Mouse (Mus musculus) thymus, postnatal 0 days (tissue): ENCODE results near the gene Ppp1r11. TPM values are rescaled to one million over a fixed set of nuclear protein-coding genes. Genes with fewer than 3 reads are reported as not detected.

Source experiments
- DNase-seq: peaks from one replicate; pipeline ENCODE4 v3.0.0-alpha.2; 2015; ENCODE audit warnings: low spot score
- polyA plus RNA-seq: library from polyadenylated mRNA; unstranded; fragments of >200 nt; fragmentation: Nextera tagmentation; extraction: Ambion mirVana; gene quantifications from 2 replicates; pipeline ENCODE4 v1.2.1, GENCODE M21; 2015

Gene Ppp1r11
- polyA plus RNA-seq, 1 experiment from 2014 or later, result 145 TPM

DNA sequence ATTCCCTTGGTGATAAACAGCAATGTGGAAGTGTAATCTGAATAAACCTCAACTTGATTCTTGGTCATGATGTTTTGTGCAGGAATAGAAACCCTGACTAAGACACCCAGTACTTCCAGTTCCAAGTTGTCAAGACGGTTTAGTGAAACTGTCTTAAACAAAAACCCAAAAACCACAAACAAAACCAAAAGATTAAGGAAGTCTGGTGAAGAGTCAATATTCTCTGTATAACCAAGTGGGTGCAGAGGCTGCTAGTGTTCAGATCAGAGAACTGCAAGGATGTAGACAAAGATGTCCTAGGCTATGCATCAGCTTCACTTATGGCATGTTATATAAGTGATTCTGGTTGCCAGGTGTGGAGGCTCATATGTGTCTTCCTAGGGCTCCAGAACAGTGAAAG is 15.3 kb upstream of the Ppp1r11 start:
- DNase-seq, result no peak

DNA sequence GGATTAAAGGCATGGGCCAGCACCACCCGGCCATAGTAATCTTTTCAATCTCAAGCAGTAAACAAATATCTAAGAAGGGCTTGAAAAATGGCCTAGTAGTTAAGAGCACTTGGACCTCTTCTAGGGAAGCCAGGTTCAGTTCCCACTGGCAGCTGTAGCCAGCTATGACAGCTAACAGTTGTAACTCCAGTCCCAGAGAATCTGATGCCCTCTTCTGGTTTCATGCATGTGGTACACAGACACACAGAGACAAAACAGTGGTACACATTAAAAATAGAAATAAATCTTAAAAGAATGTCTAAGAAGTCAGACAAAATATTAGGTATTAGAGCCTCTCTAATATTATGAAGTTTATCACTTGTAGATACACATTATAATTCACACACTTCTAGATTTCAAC is 9.6 kb upstream of the Ppp1r11 start:
- DNase-seq, result no peak

DNA sequence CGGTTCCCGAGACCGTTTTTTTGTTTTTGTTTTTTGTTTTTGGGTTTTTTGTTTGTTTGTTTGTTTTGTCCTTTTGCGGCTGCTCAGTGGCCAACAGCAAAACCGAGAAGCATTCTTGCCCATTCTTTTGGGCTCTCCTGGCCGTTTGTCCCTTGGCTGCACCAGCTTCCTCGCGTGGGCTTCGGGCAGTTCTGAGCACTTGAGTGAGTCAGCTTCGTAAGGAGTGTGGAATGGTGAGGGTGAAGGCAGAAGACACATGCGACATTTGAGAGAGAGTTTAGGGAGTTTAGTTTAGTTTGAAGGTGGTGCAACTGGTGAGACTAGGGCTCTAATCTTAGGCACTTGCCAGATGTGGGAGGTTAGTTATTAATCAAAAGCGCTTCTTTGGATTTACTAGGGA is 7.3 kb upstream of the Ppp1r11 start:
- no peak for DNase-seq

DNA sequence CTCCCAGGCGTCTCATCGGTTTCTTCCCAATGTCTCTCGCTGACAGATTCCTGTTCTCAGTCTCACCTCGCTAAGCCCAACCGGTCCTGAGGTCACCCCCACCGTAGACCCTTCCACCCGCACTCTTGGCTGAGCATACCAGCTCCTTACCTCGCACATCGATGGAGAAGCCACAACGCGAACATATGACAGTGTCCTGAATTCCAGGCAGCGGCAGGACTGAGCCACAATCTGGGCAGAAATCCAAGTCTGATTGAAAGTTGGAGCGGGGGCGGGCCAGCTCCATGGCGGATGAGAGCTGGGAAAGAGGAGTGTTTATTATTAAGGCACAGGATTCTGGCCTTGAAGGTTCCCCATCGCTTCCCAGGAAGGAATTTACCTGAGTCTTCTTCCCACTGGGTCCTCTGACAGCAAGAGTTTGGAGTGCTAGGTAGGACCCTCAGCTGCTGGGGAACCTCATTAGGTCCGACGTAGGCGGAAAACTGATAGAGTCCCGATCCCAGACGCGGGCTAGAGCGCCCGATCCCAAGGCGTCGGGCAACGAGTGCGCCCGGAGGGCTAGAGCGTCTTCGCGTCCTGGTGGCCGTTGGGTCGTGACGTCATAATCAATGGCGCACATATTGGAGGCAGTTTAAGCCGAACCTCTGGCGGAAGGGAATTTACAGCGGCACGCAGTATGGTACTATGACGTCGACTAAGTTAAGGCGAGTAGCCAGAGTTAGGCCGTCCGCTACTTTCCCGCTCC is 6.6 kb upstream of the Ppp1r11 start, which contains the start of the genes Znrd1 and Znrd1as:
Znrd1 (minus strand) TSS at position 561 of the 745 bp plus-strand sequence.
Znrd1as (plus strand) TSS at position 594 of the 745 bp plus-strand sequence.
- DNase-seq, result peak; percentile 92

DNA sequence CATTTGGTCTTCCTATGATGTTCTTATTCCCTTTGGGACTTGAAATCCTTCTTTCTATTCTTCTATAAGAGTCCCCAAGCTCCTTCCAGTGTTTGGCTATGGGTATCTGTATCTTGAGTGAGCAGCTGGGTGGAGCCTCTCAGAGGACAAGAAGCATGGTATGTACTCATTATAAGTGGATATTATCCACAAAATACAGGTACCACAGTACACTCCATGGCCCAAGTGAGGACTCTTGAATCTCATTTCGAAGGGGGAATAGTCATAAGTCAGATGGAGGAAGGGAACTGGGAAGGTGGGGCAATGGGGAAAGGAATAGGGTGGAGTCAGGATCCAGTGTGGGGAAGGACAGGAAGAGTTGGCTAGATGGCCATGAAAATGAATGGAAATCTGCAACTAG is 1.5 kb upstream of the Ppp1r11 start:
- DNase-seq, result no peak

DNA sequence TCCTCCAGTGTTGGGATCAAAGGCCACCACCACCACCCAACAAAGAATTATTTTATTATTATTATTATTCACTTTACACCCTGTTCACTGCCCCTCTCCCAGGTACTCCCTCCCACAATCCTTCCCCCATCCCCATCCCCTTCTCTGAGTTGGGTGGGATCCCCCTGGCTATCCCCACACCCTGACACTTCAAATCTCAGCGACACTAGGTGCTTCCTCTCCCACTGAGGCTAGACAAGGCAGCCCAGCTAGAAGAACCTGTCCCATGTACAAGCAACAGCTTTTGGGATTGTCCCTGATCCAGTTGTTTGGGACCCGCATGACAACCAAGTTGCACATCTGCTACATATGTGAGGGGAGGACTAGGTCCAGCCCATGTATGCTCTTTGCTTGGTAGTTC is 1.1 kb upstream of the Ppp1r11 start:
- DNase-seq, result no peak

DNA sequence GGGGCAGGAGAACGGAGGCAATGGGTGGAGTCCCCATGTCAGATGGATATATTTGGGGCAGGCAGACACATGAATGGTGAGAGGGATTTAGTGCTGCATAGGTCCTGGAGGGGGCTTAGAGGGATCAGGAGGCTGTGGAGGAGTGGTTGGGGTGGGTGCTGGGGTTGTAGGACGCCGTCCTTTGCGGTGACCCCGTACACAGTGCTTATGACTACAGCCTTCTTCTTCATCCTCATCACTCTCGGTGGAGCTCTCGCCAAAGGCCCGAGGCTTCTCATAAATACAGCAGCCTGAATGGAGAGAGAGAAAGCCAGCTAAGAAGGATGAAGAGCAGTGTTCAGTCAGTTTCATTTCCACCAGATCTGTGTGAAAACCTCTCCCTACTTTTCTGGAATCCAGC is 2.3 kb downstream of the Ppp1r11 start:
- no peak for DNase-seq

DNA sequence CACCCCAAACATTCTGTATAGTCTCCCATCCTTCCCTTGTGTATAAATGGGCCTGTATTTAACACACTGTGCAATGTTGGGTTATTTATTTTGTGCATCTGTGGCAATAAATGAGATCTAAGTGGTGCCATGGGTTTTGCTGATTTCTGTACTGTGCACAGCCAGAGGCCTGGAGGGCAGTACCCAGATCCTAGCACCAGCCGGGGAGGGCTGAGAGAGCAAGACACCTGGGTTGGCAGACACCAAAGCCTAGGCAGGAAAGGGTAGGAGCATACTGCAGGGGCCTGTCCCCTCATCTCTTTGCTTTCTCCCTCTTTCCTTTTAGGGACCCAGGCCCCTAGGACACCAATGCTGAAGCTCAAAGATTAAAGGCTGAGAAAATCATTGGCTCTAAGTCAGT is 3.3 kb downstream of the Ppp1r11 start:
- no peak for DNase-seq

DNA sequence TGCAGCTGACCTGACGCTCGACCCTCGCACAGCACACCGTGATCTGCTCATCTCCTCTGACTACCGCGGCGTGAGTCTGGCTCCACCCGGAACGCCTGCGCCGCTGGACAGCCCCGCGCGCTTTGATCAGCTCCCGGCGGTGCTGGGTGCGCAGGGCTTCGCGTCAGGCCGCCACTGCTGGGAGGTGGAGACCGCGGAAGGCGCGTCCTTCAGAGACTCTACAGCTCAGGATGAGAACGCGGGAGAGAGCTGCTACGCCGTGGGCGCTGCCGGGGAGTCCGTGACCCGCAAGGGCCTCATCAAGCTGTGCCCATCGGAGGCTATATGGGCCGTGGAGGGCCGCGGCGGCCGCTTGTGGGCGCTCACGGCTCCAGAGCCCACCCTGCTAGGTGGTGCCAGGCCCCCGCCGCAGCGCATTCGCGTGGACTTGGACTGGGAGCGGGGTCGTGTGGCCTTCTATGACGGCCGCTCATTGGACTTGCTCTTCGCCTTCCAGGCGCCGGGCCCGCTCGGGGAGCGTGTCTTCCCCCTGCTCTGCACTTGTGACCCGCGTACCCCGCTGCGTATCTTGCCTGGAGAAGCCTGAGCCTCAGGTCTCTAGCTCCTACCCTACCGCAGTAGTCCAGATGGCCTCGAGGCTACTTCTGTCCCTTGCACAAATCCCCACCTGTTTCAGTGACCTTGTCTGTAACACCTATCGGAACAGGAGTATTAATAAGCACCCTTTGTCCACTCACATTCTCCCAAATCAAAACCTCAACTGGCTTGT is 4.3 kb downstream of the Ppp1r11 start:
- peak; percentile 15 for DNase-seq

DNA sequence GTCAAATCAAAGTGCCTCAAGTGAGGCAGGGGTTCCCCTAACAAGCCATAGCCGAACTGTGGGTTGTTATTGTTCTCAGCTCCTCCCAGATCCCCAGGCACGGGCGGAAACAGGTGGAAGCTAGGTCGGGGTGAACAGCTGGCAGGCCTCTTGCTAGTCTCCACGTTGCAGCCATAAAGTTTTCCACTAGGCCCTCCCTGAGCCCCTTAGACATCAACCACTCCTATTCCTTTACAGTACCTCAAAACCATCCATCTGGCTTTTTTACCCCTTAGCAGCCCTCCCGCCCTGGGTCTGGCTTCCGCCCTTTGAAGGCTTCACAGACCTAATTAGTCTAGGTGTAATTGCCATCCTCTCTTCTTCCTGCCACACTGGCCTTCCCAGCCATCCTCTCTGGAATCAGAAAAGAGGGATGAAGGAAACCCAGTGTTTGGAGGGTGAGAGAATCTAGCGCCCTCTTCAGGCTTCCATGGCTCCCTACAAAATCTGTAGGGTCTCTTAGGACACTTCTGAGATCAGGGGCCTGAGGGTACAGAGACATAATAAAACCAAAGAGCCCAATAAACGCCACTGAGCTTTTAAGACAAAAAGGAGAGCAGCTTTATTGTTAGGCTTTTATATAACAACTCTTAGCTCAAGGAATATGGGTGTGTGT is 7.3 kb downstream of the Ppp1r11 start:
- peak; percentile 72 for DNase-seq

DNA sequence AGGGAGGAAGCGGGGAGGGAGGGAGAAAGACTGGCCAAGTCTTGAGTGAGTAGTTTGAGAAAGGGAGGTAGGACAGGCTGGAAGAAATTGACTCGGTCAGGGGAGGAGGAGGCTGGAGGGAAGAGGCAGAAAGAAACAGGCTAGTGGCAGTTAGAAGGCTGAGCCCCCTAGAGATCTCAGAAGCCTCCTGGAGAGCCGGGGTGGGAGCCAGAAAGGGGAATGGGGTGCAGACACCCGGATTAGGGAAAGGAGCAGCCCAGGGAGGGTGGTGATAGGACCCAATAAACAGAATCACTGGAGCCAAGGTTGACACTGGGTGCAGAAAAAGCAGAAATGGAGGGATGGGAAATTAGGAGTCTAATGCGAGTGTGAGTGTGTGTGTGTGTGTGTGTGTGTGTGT is 7.8 kb downstream of the Ppp1r11 start:
- DNase-seq, result no peak

DNA sequence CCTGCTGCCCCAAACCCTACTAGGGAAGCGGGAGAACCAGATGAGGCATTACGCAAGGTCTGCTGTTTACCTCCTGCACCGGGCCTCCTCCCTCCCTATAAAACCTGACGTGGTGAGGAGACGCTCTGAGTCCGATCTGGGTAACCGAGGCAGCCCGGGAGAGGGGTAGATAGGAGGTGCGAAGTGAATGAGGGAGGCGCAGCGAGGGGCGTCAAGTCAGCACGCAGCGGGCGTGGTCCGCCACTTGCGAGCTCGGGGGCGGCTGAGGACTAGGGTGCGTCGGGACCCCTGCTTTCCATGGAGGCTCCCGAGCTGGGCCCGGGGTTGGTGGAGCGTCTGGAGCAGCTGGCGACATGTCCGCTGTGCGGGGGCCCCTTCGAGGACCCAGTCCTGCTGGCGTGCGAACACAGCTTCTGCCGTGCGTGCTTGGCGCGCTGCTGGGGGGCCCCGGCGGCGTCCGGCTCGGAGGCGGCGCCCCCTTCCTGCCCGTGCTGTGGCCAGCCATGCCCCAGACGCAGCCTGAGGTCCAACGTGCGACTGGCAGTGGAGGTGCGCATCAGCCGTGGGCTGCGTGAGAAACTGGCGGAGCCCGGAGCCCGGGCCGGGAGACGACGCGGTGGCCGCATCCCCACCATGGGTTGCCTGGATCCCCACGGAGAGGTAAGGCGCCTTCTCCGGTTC is 8.6 kb downstream of the Ppp1r11 start, which contains the start of gene Rnf39:
Rnf39 (plus strand) TSS at position 128 of the 681 bp plus-strand sequence.
- DNase-seq, result no peak

DNA sequence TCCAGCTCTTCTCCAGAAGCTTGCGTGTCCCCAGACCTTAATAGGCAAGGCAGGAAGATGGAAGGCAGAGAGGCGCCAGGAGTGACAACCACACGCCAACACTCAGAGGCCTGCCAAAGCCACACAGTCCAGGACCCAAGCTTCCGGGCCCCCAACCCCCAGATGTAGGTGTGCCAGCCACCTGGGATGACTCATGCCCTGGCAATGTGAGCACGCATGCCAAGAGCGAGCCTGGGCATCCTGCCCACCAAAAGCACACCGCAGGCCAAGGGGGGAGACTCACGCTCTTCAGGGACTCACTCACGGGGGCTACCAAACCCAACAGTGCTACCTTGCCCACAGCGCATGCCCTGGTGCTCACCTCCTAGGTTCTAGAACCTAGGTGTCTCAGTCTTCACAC is 9.2 kb downstream of the Ppp1r11 start:
- peak; percentile 18 for DNase-seq

DNA sequence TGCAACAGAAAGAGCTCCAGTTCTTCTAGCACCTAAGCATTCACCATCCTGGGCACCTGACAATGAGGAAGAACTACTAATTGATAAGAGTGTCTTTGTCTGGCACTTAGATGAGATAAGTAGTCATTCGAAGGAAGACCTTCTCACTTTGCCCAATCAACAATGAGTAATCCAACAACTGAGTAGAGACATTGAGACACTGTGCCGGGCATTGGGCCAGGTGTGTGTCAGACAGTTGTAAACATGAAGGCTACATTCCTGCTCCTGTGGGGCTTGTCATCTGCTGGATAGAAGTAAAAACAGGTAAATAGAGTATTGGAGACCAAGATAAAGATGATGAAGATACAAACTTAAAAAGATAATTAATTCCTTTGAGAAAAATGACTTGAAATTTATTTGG is 13.5 kb downstream of the Ppp1r11 start:
- no peak for DNase-seq

DNA sequence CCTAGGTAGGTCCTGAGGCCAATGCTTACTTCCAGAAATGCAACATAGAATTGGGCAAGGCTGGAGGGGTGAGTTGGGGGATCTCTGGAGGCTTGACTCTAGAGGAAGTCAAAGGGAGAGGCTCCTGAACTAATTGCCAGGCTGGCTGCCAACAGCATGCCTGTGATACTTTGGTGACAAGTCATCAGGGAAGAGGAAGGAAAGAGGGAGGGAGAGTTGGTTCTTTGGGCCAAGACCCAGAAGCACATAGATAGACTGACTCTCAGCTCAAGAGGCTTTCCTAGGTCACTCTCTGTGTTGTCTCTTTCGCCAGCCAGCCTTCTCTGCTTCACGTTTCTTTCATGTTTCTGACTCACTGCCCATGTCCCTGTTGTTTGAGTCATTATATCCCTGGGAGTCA is 19.7 kb downstream of the Ppp1r11 start:
- DNase-seq, result no peak

DNA sequence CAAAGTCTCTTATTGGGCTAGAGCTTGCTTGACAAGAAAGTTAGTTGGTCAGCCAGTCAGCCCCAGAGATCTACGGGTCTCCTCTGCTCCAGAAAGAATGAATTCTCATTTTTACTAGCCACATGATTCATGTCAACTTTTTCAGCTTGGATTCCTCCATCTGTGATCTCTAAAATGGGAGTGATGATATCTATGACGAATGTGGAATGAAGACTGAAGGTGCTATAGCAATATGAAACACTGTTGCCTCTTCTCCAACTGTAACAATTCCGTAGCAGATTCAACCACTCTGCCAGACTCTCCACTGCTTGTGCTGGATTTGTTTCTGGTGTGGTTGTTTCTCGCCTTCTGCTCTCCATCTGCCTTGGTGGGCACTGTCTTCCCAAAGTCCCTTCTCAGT is 20.4 kb downstream of the Ppp1r11 start:
- no peak for DNase-seq

DNA sequence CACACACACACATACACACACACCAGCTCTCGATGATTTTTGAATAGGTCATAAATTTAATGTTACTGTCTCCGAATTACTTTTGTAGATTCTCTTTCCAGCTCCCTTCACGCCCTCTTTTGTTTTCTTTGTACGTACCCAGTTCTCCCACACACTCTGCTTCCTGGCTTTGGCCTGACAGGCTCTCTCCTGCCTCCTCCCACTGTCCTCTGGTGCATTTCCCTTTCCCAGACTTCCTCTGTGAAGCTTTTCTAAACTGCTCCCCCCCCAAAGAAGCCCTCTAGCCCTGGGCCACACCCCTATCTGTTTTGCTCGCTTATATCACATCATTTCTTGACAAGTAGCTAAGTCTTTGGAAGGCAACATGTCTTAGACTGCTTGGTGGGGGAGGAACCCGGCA is 21.3 kb downstream of the Ppp1r11 start:
- no peak for DNase-seq

DNA sequence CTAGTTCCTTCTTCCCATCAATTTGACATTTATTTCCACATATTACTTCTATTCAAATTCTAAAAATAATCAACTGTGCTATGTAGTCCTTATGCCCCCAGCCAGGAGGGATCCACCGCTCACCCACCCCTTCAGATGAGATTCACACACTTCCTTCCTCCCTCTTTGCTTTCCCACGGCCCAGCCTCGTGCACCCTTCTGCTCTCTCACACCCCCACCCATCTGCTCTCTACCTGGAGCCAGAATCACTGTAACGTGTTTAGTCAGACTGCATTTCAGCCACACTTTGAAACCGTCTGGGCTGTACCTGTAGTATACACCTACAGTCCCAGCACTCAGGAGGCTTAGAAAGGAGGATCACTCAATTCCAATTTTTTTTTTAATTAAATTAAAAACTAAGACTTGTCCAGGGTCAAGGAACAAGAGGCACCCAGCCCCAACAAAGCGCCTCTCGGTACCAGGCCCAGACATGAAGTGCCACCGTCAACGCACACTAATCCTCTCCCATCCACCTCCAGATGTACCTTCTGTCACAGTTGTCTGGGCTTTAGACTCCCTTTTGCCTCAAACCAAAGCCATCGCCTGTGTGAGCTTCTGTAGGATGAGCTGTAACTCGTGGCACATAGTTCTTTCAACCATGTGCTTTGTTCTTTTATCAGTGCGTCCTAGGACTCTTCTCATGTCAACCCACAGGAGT is 22.2 kb downstream of the Ppp1r11 start:
- DNase-seq, result no peak

DNA sequence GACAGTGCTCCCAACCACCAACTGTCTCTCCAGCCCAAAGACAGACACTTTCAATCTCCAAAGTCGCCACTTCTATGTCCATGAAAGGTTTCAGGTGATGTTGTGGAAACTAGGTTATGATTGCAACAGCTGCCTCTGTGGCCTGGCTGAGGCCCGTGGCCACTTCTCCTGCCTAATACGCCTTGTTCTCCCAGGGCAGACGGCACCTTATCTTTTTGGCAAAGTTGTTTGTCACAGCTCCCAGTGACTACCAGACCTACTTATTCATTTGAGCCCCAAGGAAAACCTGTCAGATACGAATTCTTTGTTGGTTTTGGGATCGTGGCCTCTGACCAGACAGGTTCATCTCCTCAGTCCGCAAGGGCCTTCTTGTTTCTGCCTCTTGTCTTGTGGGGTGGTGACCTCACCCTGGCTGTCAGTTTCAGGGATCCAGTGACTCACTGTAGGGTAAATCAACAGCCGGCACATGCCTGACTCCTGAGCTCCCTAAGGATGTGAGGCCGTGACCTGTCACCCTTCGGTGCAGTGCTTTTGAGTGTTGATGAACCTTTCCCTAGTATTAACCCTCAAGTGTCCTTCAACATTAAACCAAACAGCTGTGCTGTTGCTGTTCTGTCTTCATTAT is 23.9 kb downstream of the Ppp1r11 start:
- no peak for DNase-seq

DNA sequence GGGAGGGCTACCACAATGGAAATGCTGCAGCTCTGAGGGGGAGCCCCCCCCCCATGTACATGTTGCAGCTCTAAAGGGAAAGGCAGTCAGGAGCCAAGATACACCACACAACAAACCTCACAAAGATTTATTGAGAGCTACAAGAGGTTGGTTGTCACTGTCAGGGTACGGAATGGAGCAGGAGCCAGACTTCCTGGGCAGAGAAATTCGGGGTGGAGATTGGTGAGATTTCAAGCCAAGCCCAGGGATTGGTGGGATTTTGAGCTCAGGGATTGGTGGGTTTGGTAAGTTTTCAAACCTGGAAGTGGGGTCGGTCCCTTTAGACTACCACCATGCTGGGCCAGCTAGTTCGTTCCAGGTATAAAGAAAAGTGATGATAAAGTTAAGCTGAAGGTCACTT is 28.1 kb downstream of the Ppp1r11 start:
- no peak for DNase-seq

DNA sequence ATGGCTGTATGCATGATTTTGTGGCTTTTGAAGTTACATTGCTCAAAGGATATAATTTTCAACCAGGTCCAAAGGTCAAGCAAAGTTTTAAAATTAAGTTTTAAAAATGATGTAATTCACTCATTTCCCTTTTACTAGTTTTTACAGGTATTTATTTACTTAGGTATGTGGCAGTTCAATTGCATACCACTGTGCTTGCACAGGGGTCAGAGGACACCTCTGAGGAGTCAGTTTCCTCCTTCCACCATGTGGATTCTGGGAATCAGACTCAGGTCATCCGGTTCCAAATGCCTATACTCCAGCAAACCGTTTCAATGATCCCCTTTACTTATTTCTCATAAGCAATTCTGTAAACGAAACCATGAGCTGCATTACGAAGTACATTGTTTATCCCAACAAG is 28.8 kb downstream of the Ppp1r11 start:
- no peak for DNase-seq
